Mouse (Mus musculus) cerebellum, postnatal 14 days (tissue): ENCODE data around the gene Gm42742.

Source experiments
- DNase-seq, 2 experiments: peaks; one replicate each; pipeline ENCODE4 v3.0.0; 2021; ENCODE audit warnings: mixed read lengths in 2 of 2

The Gm42742 gene

GRCm38 (mm10) chr7:126999568-126999967 lies 21.3 kb downstream of the Gm42742 start:
- DNase-seq, result no peak

GRCm38 (mm10) chr7:126996449-126996848 lies 24.4 kb downstream of the Gm42742 start:
- DNase-seq, result no peak

GRCm38 (mm10) chr7:126988816-126989215 lies 32.1 kb downstream of the Gm42742 start:
- DNase-seq, result no peak

- peak; percentile 80 to 83 for DNase-seq
Observed at GRCm38 (mm10) chr7:126986319-126986718, 34.6 kb downstream of the Gm42742 start.

- no peak for DNase-seq
Observed at GRCm38 (mm10) chr7:126984667-126985444, 36.0 kb downstream of the Gm42742 start.

- DNase-seq, result no peak
Observed at GRCm38 (mm10) chr7:126983113-126983512, 37.8 kb downstream of the Gm42742 start.

GRCm38 (mm10) chr7:126982054-126982453 lies 38.8 kb downstream of the Gm42742 start:
- no peak for DNase-seq

GRCm38 (mm10) chr7:126981601-126982000 lies 39.3 kb downstream of the Gm42742 start:
- DNase-seq, result no peak

GRCm38 (mm10) chr7:126978841-126979240 lies 42.1 kb downstream of the Gm42742 start:
- DNase-seq, result no peak

GRCm38 (mm10) chr7:126976878-126977459 lies 43.9 kb downstream of the Gm42742 start:
- peak in 1 of 2 experiments; percentile 43 for DNase-seq

- peak; percentile 98 to 100 for DNase-seq
Observed at GRCm38 (mm10) chr7:126975950-126976866, 44.7 kb downstream of the Gm42742 start, which contains the start of gene Cdiptos. Cdiptos (minus strand) TSS chr7:126976098.

- DNase-seq, result no peak
Observed at GRCm38 (mm10) chr7:126975893-126975949, 45.2 kb downstream of the Gm42742 start, which contains the start of gene Cdipt. Cdipt (plus strand) TSS chr7:126975914.

GRCm38 (mm10) chr7:126975493-126975892 lies 45.4 kb downstream of the Gm42742 start:
- DNase-seq, result peak in 1 of 2 experiments; percentile 31

GRCm38 (mm10) chr7:126967361-126967760 lies 53.5 kb downstream of the Gm42742 start:
- no peak for DNase-seq

GRCm38 (mm10) chr7:126965568-126965967 lies 55.3 kb downstream of the Gm42742 start:
- DNase-seq, result peak; percentile 82 to 86
